Mouse (Mus musculus) limb, embryonic 14.5 days (tissue): Measurements from ENCODE around the gene Epn3. TPM values are rescaled to one million over a fixed set of nuclear protein-coding genes. Genes with fewer than 3 reads are reported as not detected.

ENCODE experiments used
- ATAC-seq: fragments of 200-750 bp; cut with Nextera tagmentation; 2 replicates; pipeline ENCODE4 v1.8.0; 2017; ENCODE audit warnings: low read depth, moderate number of reproducible peaks, moderate TSS enrichment; ENCODE audit not compliant: low FRiP score
- DNase-seq: peaks from one replicate; pipeline ENCODE4 v3.0.0-alpha.2; 2015; ENCODE audit warnings: low spot score
- H3K27ac ChIP-seq: fragments of 300-500 bp; sonication (generic); replicated peaks from 2 replicates; pipeline ENCODE4 v1.5.1; 2014; ENCODE audit warnings: low read depth, mild to moderate bottlenecking, low read length, moderate library complexity, mixed read lengths
- H3K27me3 ChIP-seq: fragments of 300-500 bp; sonication (generic); 2 replicates; pipeline ENCODE4 v1.6.1; 2014; ENCODE audit warnings: low read length, mixed read lengths; ENCODE audit not compliant: control insufficient read depth, insufficient read depth
- H3K36me3 ChIP-seq: fragments of 300-500 bp; sonication (generic); 2 replicates; pipeline ENCODE4 v1.6.1; 2014; ENCODE audit warnings: mild to moderate bottlenecking, low read length, moderate library complexity, mixed read lengths; ENCODE audit not compliant: control insufficient read depth, insufficient read depth
- H3K4me1 ChIP-seq: fragments of 300-500 bp; sonication (generic); 2 replicates; pipeline ENCODE4 v1.6.1; 2014; ENCODE audit warnings: antibody characterized with exemption, low read length, mixed read lengths; ENCODE audit not compliant: control insufficient read depth, insufficient read depth
- H3K4me2 ChIP-seq: fragments of 300-500 bp; sonication (generic); replicated peaks from 2 replicates; pipeline ENCODE4 v1.6.1; 2014; ENCODE audit warnings: low read depth, mild to moderate bottlenecking, low read length, moderate library complexity; ENCODE audit not compliant: severe bottlenecking
- H3K4me3 ChIP-seq: fragments of 300-500 bp; sonication (generic); replicated peaks from 2 replicates; pipeline ENCODE4 v1.5.1; 2014; ENCODE audit warnings: low read length
- H3K9ac ChIP-seq: fragments of 300-500 bp; sonication (generic); 2 replicates; pipeline ENCODE4 v1.6.1; 2014; ENCODE audit warnings: mild to moderate bottlenecking, low read depth, low read length, moderate library complexity; ENCODE audit not compliant: severe bottlenecking
- H3K9me3 ChIP-seq: fragments of 300-500 bp; sonication (generic); 2 replicates; pipeline ENCODE4 v1.6.1; 2016; ENCODE audit warnings: low read length; ENCODE audit not compliant: control insufficient read depth
- POLR2A ChIP-seq: fragments of 200-500 bp; IDR thresholded peaks from 2 replicates; pipeline ENCODE4 v1.8.0; 2012; ENCODE audit warnings: inconsistent platforms, mild to moderate bottlenecking, moderate library complexity, borderline replicate concordance; ENCODE audit not compliant: insufficient read depth, insufficient read length; ENCODE audit errors: extremely low read depth
- WGBS: fragments of 180-500 bp; shearing (Covaris S2); extraction: QIAGEN DNeasy Blood & Tissue Kit; methylation state at CpG from one replicate; pipeline ENCODE4 v1.1.7; 2014; 5-methylcytosine and 5-hydroxymethylcytosine counted together
- polyA plus RNA-seq, 2 experiments: library from polyadenylated mRNA; depleted of rRNA in 1 of 2; stranded (reverse) in 1 of 2; unstranded in 1 of 2; fragments of >200 nt; fragmentation: Nextera tagmentation in 1 of 2; extraction: Ambion mirVana in 1 of 2; gene quantifications; 2 replicates each; pipeline versions ENCODE4 v1.2.1 to v1.2.3; 2012 to 2014

The Epn3 gene
- polyA plus RNA-seq (2012; rRNA removed) = 3.0 and 3.6 TPM in 2 replicates
- polyA plus RNA-seq (2014; fragmentation: Nextera tagmentation; extraction: Ambion mirVana) = 3.5 and 4.3 TPM in 2 replicates

- Histone ChIP-seq H3K27ac (0 out of 2 replicates have a peak within 1 kb of the TSS, but pooled peaks have one; percentile 71), H3K9me3 (no peaks in the 10 kb centered on the region), H3K4me1 (peaks cover 31% of the 10 kb centered on the region), H3K27me3 (no peaks in the 10 kb centered on the region), H3K4me2 (peak within 1 kb of the TSS; percentile 79), H3K9ac (peak within 1 kb of the TSS; percentile 56), H3K4me3 (peak within 1 kb of the TSS; percentile 39), H3K36me3 (no peaks in the 10 kb centered on the region)
- 0% methylated on average over 25 of the region's 26 CpGs for WGBS
- peak; percentile 30 for DNase-seq
- ATAC-seq = peak; percentile 48
- no peak for TF ChIP-seq POLR2A
Measured at GRCm38 (mm10) chr11:94499661-94500152, at the start of gene Epn3. Epn3 (minus strand) TSS chr11:94499974.

DNA sequence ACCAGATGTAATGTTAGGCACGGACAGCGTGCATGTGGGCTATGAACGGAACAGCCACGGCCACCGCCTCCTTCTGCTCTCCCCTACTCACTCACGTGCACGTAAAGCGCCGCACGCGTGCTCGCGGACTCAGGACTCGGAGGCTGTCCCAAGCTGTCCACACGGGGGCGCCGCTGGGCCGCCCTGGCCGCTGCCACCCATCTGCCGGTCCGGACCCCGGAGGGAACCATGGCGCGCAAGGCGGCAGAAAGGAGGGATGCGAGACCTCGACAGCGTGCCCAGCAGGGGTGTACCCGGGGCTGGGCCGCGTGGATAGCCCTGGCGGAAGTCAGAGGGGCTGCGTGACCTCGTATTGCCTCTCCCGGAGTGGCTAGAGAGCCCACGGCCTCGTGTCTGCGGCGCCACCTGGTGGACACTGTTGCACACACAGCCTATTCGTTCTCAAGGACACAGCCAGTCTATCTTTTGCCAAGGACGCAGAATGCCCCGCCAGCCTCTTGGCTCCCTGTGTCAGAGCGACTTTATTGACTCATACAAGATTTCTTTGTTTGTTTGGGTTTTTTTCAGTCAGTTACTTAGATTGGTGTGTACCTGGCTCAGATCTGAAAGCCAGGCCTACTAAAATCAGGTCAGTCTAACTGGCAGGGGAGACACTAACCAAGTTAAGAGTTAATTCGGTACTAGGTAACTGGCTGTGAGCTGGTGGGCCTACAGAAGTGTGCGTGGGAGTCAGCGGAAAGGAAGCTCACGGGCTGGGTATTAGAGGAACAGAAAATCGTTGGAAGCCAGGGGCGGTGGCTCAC, 49.3 kb upstream of the Epn3 start, which contains the start of gene Rsad1:
Gene Rsad1 (minus strand): TSS at position 368 of the 803 bp plus-strand sequence.
- no peaks in the 10 kb centered on the region for H3K36me3 ChIP-seq
- H3K4me3 ChIP-seq = peak within 1 kb of the TSS; percentile 57
- ATAC-seq (peak; percentile 89), DNase-seq (peak; percentile 94)
- peaks cover 12% of the 10 kb centered on the region for H3K4me1 ChIP-seq
- peak within 1 kb of the TSS; percentile 66 for H3K9ac ChIP-seq
- H3K27ac ChIP-seq = peak within 1 kb of the TSS; percentile 79
- TF ChIP-seq POLR2A = 0 out of 2 replicates have a peak, but pooled peaks have one; percentile 41
- H3K9me3 ChIP-seq = no peaks in the 10 kb centered on the region
- peak within 1 kb of the TSS; percentile 78 for H3K4me2 ChIP-seq
- 5% methylated on average over 46 of the region's 49 CpGs for WGBS
- no peaks in the 10 kb centered on the region for H3K27me3 ChIP-seq

DNA sequence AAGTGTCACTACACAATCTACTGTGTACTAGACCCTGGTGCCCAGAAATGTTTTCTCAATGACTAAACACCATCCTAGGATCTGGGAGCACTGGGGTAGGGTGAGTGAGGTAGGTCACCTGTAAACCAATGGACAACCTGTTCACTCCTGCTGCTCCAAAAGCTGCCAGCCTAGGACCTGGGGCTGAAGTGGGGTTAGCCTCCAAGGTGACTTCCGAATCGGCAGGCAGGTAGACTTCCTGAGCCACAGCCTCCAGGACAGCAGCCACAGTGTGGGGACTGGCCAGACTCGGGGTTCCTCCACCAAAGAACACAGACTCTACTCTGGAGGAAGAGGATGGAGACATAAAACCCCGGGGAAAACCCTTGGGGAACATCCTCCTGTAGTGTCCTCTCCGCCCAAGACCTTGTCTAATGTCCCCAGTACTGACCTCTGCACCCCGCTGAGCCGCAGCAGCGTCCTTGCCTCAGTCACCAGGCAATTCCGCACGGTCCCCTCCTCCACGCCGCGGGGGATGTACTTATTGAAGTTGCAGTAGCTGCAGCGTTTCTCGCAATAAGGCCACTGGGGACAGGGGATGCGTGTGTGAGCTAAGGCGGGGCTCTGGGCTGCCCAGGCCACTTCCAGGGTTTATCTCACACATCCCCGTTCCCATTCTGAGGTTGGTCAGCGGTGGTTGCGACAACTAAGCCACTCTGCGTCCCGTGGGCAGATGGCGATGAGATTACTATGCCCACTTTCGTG, 48.4 kb upstream of the Epn3 start:
- peak overlapping the region; percentile 66 for H3K9ac ChIP-seq
- H3K36me3 ChIP-seq = 0 out of 2 replicates have a peak, but pooled peaks cover 4% of the 10 kb centered on the region
- H3K27me3 ChIP-seq = no peaks in the 10 kb centered on the region
- no peak for DNase-seq
- peak overlapping the region; percentile 57 for H3K4me3 ChIP-seq
- no peak for TF ChIP-seq POLR2A
- H3K4me1 ChIP-seq = peaks cover 17% of the 10 kb centered on the region
- no peak; the same call in 1 of the 2 replicates for ATAC-seq
- H3K4me2 ChIP-seq = peak overlapping the region; percentile 78
- WGBS = 11% methylated on average over 24 of the region's 24 CpGs
- H3K9me3 ChIP-seq = no peaks in the 10 kb centered on the region
- no peak overlapping the region for H3K27ac ChIP-seq

GRCm38 (mm10) chr11:94547271-94547670, 47.5 kb upstream of the Epn3 start:
- H3K4me2 ChIP-seq = no peak overlapping the region
- DNase-seq = no peak
- ATAC-seq = no peak
- H3K27me3 ChIP-seq = no peaks in the 10 kb centered on the region
- H3K27ac ChIP-seq = no peak overlapping the region
- peaks cover 17% of the 10 kb centered on the region for H3K4me1 ChIP-seq
- H3K4me3 ChIP-seq = no peak overlapping the region
- no peaks in the 10 kb centered on the region for H3K9me3 ChIP-seq
- TF ChIP-seq POLR2A = no peak
- H3K9ac ChIP-seq = no peak overlapping the region
- WGBS = 90% methylated on average over 6 of the region's 6 CpGs
- H3K36me3 ChIP-seq = peaks cover 9% of the 10 kb centered on the region; the same call in 1 of the 2 replicates

DNA sequence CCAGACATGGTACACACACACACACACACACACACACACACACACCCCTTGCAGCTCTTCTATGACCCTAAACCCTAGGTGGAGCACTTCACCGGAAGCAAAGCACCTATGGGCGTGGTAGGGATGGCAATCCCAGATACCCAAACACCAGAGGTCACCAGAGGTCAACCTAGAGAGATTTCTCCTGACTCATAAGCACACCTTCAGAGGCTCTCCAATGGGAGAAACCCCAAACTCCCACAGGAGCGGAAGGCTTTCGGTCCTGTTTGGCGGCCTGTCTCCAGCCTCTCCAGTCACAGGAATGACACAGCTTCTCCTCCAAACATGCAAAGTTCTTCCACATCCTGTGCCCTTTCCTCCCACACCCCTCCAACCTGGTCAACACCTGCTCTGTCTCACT, 46.6 kb upstream of the Epn3 start:
- no peak overlapping the region for H3K9ac ChIP-seq
- H3K36me3 ChIP-seq = peaks cover 14% of the 10 kb centered on the region; the same call in 1 of the 2 replicates
- peaks cover 17% of the 10 kb centered on the region for H3K4me1 ChIP-seq
- no peak overlapping the region for H3K27ac ChIP-seq
- H3K4me2 ChIP-seq = no peak overlapping the region
- ATAC-seq (no peak), DNase-seq (no peak)
- H3K4me3 ChIP-seq = no peak overlapping the region
- WGBS = 96% methylated on average over 5 of the region's 5 CpGs
- H3K9me3 ChIP-seq = no peaks in the 10 kb centered on the region
- no peak for TF ChIP-seq POLR2A
- no peaks in the 10 kb centered on the region for H3K27me3 ChIP-seq
